Mouse (Mus musculus): ENCODE results near the gene Guf1. TPM values are rescaled to one million over a fixed set of nuclear protein-coding genes. Genes with fewer than 3 reads are reported as not detected.
A peak's percentile ranks its signal among the peaks of the same experiment; 100 is the strongest.

Guf1 gene
- polyA plus RNA-seq, 1 experiment = 6.9 TPM

DNA sequence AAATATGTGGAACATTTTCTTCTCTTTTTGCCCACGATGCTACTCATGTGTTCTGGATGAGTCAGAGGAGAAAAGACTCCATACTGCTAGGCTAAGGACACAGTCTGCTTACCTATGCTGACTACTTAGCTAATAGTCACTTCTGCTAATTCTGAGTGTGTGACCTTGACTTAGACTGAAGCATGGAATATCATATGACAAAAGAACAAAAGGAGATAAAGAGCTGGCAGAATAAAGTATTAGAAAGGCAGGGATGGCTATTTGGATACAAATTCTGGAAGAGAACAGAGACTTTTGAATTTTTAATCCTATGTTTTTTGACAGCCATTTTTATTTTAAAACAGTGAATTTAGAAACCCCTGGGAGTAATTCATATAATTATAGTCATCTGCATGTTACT is 15.0 kb upstream of the Guf1 start:
- Histone ChIP-seq H3K4me3 (ENCODE audit: insufficient read depth, low read depth, low read length) (no peak overlapping the region), H3K27me3 (replicated peaks; ENCODE audit: control insufficient read depth, insufficient read depth, low read length) (no peaks in the 10 kb centered on the region), H3K4me1 (ENCODE audit: control insufficient read depth, insufficient read depth, low read length) (no peaks in the 10 kb centered on the region), H3K36me3 (ENCODE audit: control insufficient read depth, insufficient read depth, low read length) (no peaks in the 10 kb centered on the region), H3K27ac (ENCODE audit: insufficient read depth, low read depth, low read length) (no peak overlapping the region)
- no peak for TF ChIP-seq POLR2A (IDR thresholded peaks at IDR 0.05; ENCODE audit: low read depth, low read length)
- TF ChIP-seq CTCF (conservative IDR thresholded peaks at IDR 0.05; ENCODE audit: insufficient read depth, insufficient read length, low read depth, low read length) = no peak
- WGBS = 76% methylated on average over 1 of the region's 1 CpGs
- DNase-seq = no peak

DNA sequence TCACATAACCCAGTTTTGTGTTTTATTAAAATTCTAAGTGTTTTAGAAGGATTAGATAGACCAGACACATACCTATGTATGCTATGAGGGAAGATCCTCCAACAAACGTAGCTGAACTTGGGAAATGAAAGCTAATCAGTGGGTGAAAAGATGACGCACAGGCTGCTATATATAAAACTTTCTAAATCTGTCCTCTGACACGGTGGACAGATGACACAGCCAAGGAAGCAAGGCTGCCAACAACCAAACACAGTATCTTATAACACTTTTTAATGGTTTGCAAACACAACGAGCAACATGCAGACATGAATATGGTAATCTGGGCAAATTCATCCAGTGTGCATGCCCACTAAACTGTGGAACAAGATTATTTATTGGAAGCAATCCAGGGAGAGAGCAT is 14.2 kb upstream of the Guf1 start, which contains the start of gene Yipf7:
Gene Yipf7, minus strand, starts transcription at position 160 of the 400 bp plus-strand sequence.
- Histone ChIP-seq H3K36me3 (ENCODE audit: control insufficient read depth, insufficient read depth, low read length) (no peaks in the 10 kb centered on the region), H3K4me3 (ENCODE audit: insufficient read depth, low read depth, low read length) (no peak within 1 kb of the TSS), H3K27me3 (replicated peaks; ENCODE audit: control insufficient read depth, insufficient read depth, low read length) (no peaks in the 10 kb centered on the region), H3K4me1 (ENCODE audit: control insufficient read depth, insufficient read depth, low read length) (no peaks in the 10 kb centered on the region), H3K27ac (ENCODE audit: insufficient read depth, low read depth, low read length) (no peak within 1 kb of the TSS)
- no peak for DNase-seq
- 53% methylated on average over 4 of the region's 4 CpGs for WGBS
- no peak for TF ChIP-seq CTCF (conservative IDR thresholded peaks at IDR 0.05; ENCODE audit: insufficient read depth, insufficient read length, low read depth, low read length)

DNA sequence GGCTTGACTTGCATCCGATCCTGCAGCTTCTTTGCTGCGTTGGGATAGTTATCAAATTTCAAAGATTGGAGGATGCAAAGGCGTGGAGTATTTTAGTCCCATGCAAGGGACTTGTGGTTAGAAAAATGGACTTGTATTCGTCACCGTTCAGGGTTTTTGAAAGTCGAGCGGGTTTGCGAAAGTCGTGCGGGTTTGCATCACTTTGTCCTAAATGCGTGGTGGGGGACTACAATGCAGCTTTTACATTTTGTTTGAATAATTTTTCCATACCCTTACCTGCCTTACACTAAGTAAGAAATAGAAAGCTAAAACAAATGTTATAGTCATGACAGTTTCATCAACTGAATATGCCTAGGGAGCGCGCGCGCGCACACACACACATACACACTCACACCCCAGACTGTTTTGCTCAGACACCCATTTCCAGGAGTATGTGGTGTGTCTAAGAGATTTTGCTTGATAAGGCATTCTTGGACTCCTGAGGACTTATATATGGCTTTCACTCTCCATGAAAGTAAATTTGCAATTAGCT is 747 bp downstream of the Guf1 start:
- Histone ChIP-seq H3K4me1 (ENCODE audit: control insufficient read depth, insufficient read depth, low read length) (no peaks in the 10 kb centered on the region), H3K4me3 (ENCODE audit: insufficient read depth, low read depth, low read length) (peak overlapping the region; percentile 92), H3K36me3 (ENCODE audit: control insufficient read depth, insufficient read depth, low read length) (peaks cover 5% of the 10 kb centered on the region), H3K27ac (ENCODE audit: insufficient read depth, low read depth, low read length) (peak overlapping the region; percentile 42; the same call in 1 of the 2 replicates), H3K27me3 (replicated peaks; ENCODE audit: control insufficient read depth, insufficient read depth, low read length) (no peaks in the 10 kb centered on the region)
- TF ChIP-seq CTCF (conservative IDR thresholded peaks at IDR 0.05; ENCODE audit: insufficient read depth, insufficient read length, low read depth, low read length) (no peak), POLR2A (IDR thresholded peaks at IDR 0.05; ENCODE audit: low read depth, low read length) (no peak)
- no peak for DNase-seq
- 6% methylated on average over 16 of the region's 16 CpGs for WGBS

DNA sequence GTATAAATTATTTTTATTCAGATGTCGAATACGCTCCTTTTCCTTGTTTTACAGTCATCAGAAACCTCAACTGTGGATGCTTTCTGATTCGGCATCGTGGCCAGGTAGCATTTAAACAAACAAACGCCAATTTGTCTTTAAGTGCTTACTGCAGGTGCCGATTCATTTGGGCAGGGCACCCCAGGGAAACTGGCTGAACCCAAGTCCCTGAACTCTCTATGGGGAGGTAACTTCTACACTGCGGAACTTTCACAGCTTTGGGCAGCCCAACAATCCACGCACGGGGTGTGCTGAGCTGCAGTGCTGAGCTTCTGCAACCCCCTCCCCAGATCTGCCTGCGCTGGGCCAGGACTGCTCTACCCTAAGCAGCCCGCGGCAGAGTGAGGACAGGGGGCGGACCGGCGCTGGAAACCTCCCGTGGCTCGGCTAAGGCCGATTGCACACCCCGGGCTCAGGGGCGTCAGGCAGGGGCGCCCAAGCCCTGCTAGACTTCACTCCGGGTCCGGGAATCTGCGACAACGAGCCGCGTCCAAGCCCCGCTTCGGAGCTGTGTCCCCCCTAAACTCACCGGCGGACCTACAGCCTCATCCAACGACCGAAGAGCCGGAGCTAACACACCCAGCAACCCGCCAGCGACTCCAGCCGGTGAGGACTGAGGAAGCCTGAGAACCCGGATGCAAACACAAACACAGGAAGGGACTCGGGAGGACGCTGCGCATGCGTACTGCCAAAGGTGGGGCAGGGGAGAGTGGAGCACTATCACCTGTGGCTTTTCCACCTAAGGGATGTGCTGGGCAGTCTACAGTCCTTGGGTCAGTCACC is 35.1 kb downstream of the Guf1 start, which contains the start of gene Gnpda2:
Gene Gnpda2, minus strand, starts transcription at position 701 of the 822 bp plus-strand sequence.
- no peaks in the 10 kb centered on the region for H3K27me3 ChIP-seq (replicated peaks; ENCODE audit: control insufficient read depth, insufficient read depth, low read length)
- H3K4me3 ChIP-seq (ENCODE audit: insufficient read depth, low read depth, low read length) = peak within 1 kb of the TSS; percentile 67
- DNase-seq = peak; percentile 91
- TF ChIP-seq POLR2A (IDR thresholded peaks at IDR 0.05; ENCODE audit: low read depth, low read length) = peak; percentile 70
- TF ChIP-seq CTCF (conservative IDR thresholded peaks at IDR 0.05; ENCODE audit: insufficient read depth, insufficient read length, low read depth, low read length) = 0 out of 2 replicates have a peak, but pooled peaks have one; percentile 15
- 3% methylated on average over 42 of the region's 42 CpGs for WGBS
- H3K27ac ChIP-seq (ENCODE audit: insufficient read depth, low read depth, low read length) = peak within 1 kb of the TSS; percentile 7; the same call in 1 of the 2 replicates
- H3K4me1 ChIP-seq (ENCODE audit: control insufficient read depth, insufficient read depth, low read length) = no peaks in the 10 kb centered on the region; the same call in 1 of the 2 replicates
- no peaks in the 10 kb centered on the region for H3K36me3 ChIP-seq (ENCODE audit: control insufficient read depth, insufficient read depth, low read length)

DNA sequence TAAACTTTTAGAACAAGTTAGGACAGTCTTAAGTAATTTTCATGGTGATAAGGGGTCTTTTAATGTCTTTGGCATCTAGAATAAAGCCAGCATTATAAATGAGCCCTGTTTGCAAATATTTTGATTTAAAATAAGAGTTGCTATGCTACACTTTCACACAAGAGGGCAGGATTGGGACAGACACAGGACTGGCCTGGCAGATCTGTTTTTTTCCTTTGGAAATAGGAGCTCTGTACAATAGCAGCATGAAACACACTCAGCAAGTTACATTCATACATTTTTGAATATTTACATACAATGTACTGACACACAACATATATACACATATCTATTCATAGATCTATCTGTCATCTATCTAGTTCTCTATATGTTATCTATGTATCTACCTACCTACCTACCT is 44.3 kb downstream of the Guf1 start:
- no peak for TF ChIP-seq POLR2A (IDR thresholded peaks at IDR 0.05; ENCODE audit: low read depth, low read length)
- TF ChIP-seq CTCF (conservative IDR thresholded peaks at IDR 0.05; ENCODE audit: insufficient read depth, insufficient read length, low read depth, low read length) = no peak
- no peaks in the 10 kb centered on the region for H3K4me1 ChIP-seq (ENCODE audit: control insufficient read depth, insufficient read depth, low read length)
- H3K36me3 ChIP-seq (ENCODE audit: control insufficient read depth, insufficient read depth, low read length) = no peaks in the 10 kb centered on the region
- no peak overlapping the region for H3K4me3 ChIP-seq (ENCODE audit: insufficient read depth, low read depth, low read length)
- H3K27me3 ChIP-seq (replicated peaks; ENCODE audit: control insufficient read depth, insufficient read depth, low read length) = no peaks in the 10 kb centered on the region
- H3K27ac ChIP-seq (ENCODE audit: insufficient read depth, low read depth, low read length) = no peak overlapping the region
- peak; percentile 16 for DNase-seq

DNA sequence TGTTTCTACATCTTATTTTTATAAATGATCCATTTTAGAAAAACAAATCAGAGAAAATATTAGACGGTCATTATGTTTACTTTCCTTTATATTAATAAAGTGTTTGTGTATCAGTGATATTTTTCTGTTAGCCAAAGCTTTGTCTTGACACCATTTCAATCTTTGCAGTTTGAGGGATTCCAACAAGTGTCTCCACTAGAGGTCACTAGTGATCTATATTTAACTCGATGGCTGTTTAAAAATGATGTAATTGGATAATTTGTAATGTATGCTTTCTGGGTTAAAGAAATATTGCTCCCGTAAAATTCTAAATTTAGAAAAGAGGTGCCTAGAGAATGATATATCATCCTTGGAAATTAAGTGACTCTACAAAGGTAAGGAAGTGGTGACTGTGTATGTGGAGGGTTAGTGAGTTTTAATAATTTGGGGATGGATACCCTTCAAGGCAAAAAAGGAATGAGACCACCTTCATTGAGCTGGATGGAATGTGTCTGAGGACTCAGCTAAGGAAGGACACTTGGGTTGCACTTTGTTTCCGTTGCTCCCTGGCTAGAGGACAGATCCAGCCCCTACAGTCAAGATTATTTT is 56.6 kb downstream of the Guf1 start:
- H3K4me3 ChIP-seq (ENCODE audit: insufficient read depth, low read depth, low read length) = no peak overlapping the region
- DNase-seq = peak; percentile 20
- 12% methylated on average over 4 of the region's 4 CpGs for WGBS

DNA sequence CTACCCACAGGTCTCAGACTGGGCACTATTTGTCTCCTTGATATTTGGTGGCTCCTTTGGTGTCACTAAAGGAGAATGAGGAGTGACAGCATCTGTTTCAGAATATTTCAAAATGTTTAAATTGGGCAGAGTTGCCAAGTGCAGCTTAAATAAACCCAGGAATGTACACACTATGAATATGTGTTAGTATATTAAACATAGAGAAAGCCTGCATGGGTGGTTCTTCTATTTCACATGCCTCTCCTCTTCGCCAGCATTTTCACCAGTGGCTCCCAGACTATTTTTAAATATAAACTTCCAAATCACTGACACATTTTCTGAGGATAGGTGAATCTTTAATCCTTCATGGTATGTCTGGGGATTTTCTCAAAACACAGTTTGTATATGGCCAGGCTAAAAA is 64.2 kb downstream of the Guf1 start:
- H3K36me3 ChIP-seq (ENCODE audit: control insufficient read depth, insufficient read depth, low read length) = no peaks in the 10 kb centered on the region
- no peak overlapping the region for H3K4me3 ChIP-seq (ENCODE audit: insufficient read depth, low read depth, low read length)
- H3K27me3 ChIP-seq (replicated peaks; ENCODE audit: control insufficient read depth, insufficient read depth, low read length) = no peaks in the 10 kb centered on the region
- no peak for DNase-seq
- no peak overlapping the region for H3K27ac ChIP-seq (ENCODE audit: insufficient read depth, low read depth, low read length)
- TF ChIP-seq POLR2A (IDR thresholded peaks at IDR 0.05; ENCODE audit: low read depth, low read length) (no peak), CTCF (conservative IDR thresholded peaks at IDR 0.05; ENCODE audit: insufficient read depth, insufficient read length, low read depth, low read length) (no peak)
- WGBS = 83% methylated on average over 1 of the region's 1 CpGs
- no peaks in the 10 kb centered on the region for H3K4me1 ChIP-seq (ENCODE audit: control insufficient read depth, insufficient read depth, low read length)

More for the DNA sequence above, 56.6 kb downstream of the Guf1 start:
- Histone ChIP-seq H3K27ac (ENCODE audit: insufficient read depth, low read depth, low read length) (no peak overlapping the region), H3K27me3 (replicated peaks; ENCODE audit: control insufficient read depth, insufficient read depth, low read length) (no peaks in the 10 kb centered on the region), H3K4me1 (ENCODE audit: control insufficient read depth, insufficient read depth, low read length) (no peaks in the 10 kb centered on the region), H3K36me3 (ENCODE audit: control insufficient read depth, insufficient read depth, low read length) (no peaks in the 10 kb centered on the region)
- no peak for TF ChIP-seq CTCF (conservative IDR thresholded peaks at IDR 0.05; ENCODE audit: insufficient read depth, insufficient read length, low read depth, low read length)
- no peak for TF ChIP-seq POLR2A (IDR thresholded peaks at IDR 0.05; ENCODE audit: low read depth, low read length)

Other genes with a start within 250 kb of the Guf1 start
- gene Kctd8, start 215.2 kb upstream of the Guf1 start, polyA plus RNA-seq (2012; rRNA removed) = 0.28 and 0.38 TPM in 2 replicates
- gene Yipf7, start 14.3 kb upstream of the Guf1 start, polyA plus RNA-seq (2012; rRNA removed) = 2.1 TPM in 1 of 2 replicates, not detected in the other
- 16.0 and 17.9 TPM in 2 replicates for gene Gnpda2, start 35.4 kb downstream of the Guf1 start, polyA plus RNA-seq (2012; rRNA removed)

All from kidney, adult 2 months (tissue).